Mouse (Mus musculus) limb, embryonic 11.5 days (tissue): ENCODE results near the gene Dapk3. TPM values are rescaled to one million over a fixed set of nuclear protein-coding genes. Genes with fewer than 3 reads are reported as not detected.

Experiments
- ATAC-seq: fragments of 200-750 bp; cut with Nextera tagmentation; 2 replicates; pipeline ENCODE4 v1.8.0; 2017; ENCODE audit warnings: low read depth; ENCODE audit not compliant: insufficient number of reproducible peaks, low FRiP score, low TSS enrichment
- DNase-seq: peaks from one replicate; pipeline ENCODE4 v3.0.0-alpha.2; 2015; ENCODE audit warnings: low spot score
- H3K27ac ChIP-seq: fragments of 300-500 bp; sonication (generic); replicated peaks from 2 replicates; pipeline ENCODE4 v1.5.1; 2014; ENCODE audit warnings: low read depth, mild to moderate bottlenecking, low read length
- H3K27me3 ChIP-seq: fragments of 300-500 bp; sonication (generic); 2 replicates; pipeline ENCODE4 v1.6.1; 2014; ENCODE audit warnings: mild to moderate bottlenecking, low read length, mixed read lengths; ENCODE audit not compliant: control insufficient read depth, insufficient read depth
- H3K36me3 ChIP-seq: fragments of 300-500 bp; sonication (generic); 2 replicates; pipeline ENCODE4 v1.6.1; 2014; ENCODE audit warnings: mild to moderate bottlenecking, low read length, moderate library complexity, mixed read lengths; ENCODE audit not compliant: control insufficient read depth, insufficient read depth
- H3K4me1 ChIP-seq: fragments of 300-500 bp; sonication (generic); 2 replicates; pipeline ENCODE4 v1.6.1; 2014; ENCODE audit warnings: low read length, mixed read lengths; ENCODE audit not compliant: control insufficient read depth, insufficient read depth
- H3K4me2 ChIP-seq: fragments of 300-500 bp; sonication (generic); 2 replicates; pipeline ENCODE4 v1.6.1; 2014; ENCODE audit warnings: low read depth, mild to moderate bottlenecking, moderate library complexity; ENCODE audit not compliant: severe bottlenecking
- H3K4me3 ChIP-seq: fragments of 300-500 bp; sonication (generic); 2 replicates; pipeline ENCODE4 v1.5.1; 2014; ENCODE audit warnings: low read depth, low read length
- H3K9ac ChIP-seq: fragments of 300-500 bp; sonication (generic); 2 replicates; pipeline ENCODE4 v1.6.1; 2014; ENCODE audit warnings: mild to moderate bottlenecking, low read length
- H3K9me3 ChIP-seq: fragments of 300-500 bp; sonication (generic); 2 replicates; pipeline ENCODE4 v1.6.1; 2016; ENCODE audit warnings: low read length; ENCODE audit not compliant: control insufficient read depth
- WGBS: fragments of 180-500 bp; shearing (Covaris S2); extraction: QIAGEN DNeasy Blood & Tissue Kit; methylation state at CpG from one replicate; pipeline ENCODE4 v1.1.7; 2014; 5-methylcytosine and 5-hydroxymethylcytosine counted together
- polyA plus RNA-seq: library from polyadenylated mRNA; unstranded; fragments of >200 nt; fragmentation: Nextera tagmentation; extraction: Ambion mirVana; gene quantifications from 2 replicates; pipeline ENCODE4 v1.2.1, GENCODE M21; 2014

The Dapk3 gene
- polyA plus RNA-seq, 1 experiment from 2014 or later, result 43.3 TPM

DNA sequence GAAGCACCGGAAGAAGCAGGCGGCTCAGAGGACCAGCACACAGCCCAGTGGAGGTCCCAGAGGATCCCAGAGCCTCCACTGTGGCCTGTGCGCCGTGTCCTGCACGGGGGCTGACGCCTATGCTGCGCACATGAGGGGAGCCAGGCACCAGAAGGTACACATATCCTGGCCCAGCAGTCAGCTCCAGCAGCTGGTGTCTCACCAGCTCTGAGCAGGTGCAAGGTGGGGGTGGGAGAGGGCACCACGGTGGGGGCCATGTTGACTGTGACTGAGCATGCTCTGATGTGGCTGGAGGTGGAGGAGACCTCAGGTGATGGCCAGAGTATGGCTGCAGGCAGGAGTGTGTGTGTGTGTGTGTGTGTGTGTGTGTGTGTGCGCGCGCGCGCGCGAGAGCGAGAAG, 59.2 kb downstream of the Dapk3 start:
- Histone ChIP-seq H3K9me3 (no peaks in the 10 kb centered on the region), H3K27ac (no peak overlapping the region), H3K4me2 (no peak overlapping the region), H3K36me3 (no peaks in the 10 kb centered on the region), H3K4me1 (no peaks in the 10 kb centered on the region; the same call in 1 of the 2 replicates), H3K9ac (no peak overlapping the region), H3K4me3 (no peak overlapping the region), H3K27me3 (peaks cover 26% of the 10 kb centered on the region)
- DNase-seq (no peak), ATAC-seq (no peak)
- WGBS, result 88% methylated on average over 16 of the region's 16 CpGs

Other genes with a start within 250 kb of the Dapk3 start
- gene Gng7, start 168.1 kb upstream of the Dapk3 start, polyA plus RNA-seq, result 4.6 and 4.8 TPM in 2 replicates
- gene Diras1, start 157.3 kb upstream of the Dapk3 start, polyA plus RNA-seq, result 0.07 and 0.16 TPM in 2 replicates
- gene Slc39a3, start 145.6 kb upstream of the Dapk3 start, polyA plus RNA-seq, result 7.8 and 7.9 TPM in 2 replicates
- 219 and 221 TPM in 2 replicates for gene Sgta, start 122.8 kb upstream of the Dapk3 start, polyA plus RNA-seq
- gene Thop1, start 113.0 kb upstream of the Dapk3 start, polyA plus RNA-seq, result 64.0 and 73.5 TPM in 2 replicates
- gene Creb3l3, start 84.1 kb upstream of the Dapk3 start, polyA plus RNA-seq, result 0.27 and 0.28 TPM in 2 replicates
- 230 and 239 TPM in 2 replicates for gene Map2k2, start 77.1 kb upstream of the Dapk3 start, polyA plus RNA-seq
- 6.7 and 8.4 TPM in 2 replicates for gene Zbtb7a, start 47.8 kb upstream of the Dapk3 start, polyA plus RNA-seq
- 53.3 and 56.9 TPM in 2 replicates for gene Pias4, start 15.1 kb upstream of the Dapk3 start, polyA plus RNA-seq
- gene Eef2, start 6.4 kb upstream of the Dapk3 start, polyA plus RNA-seq, result 428 TPM in 2 replicates
- not detected in 2 replicates for gene 4930442H23Rik, start 844 bp downstream of the Dapk3 start, polyA plus RNA-seq
- gene Nmrk2, start 19.0 kb downstream of the Dapk3 start, polyA plus RNA-seq, result 0.08 TPM in 1 of 2 replicates, not detected in the other
- 0.11 and 0.27 TPM in 2 replicates for gene Atcay, start 47.8 kb downstream of the Dapk3 start, polyA plus RNA-seq
- gene Zfr2, start 50.1 kb downstream of the Dapk3 start, polyA plus RNA-seq, result 3.4 and 4.2 TPM in 2 replicates
- 1.2 and 2.3 TPM in 2 replicates for gene Matk, start 69.9 kb downstream of the Dapk3 start, polyA plus RNA-seq
- gene Mrpl54, start 83.9 kb downstream of the Dapk3 start, polyA plus RNA-seq, result 198 and 217 TPM in 2 replicates
- 45.3 and 46.3 TPM in 2 replicates for gene Apba3, start 84.0 kb downstream of the Dapk3 start, polyA plus RNA-seq
- 2.0 TPM in 2 replicates for gene Tjp3, start 108.6 kb downstream of the Dapk3 start, polyA plus RNA-seq
- gene Pip5k1c, start 110.0 kb downstream of the Dapk3 start, polyA plus RNA-seq, result 49.0 and 60.6 TPM in 2 replicates
- gene Cactin, start 138.1 kb downstream of the Dapk3 start, polyA plus RNA-seq, result 35.9 and 40.0 TPM in 2 replicates
- gene Tbxa2r, start 145.7 kb downstream of the Dapk3 start, polyA plus RNA-seq, result 1.7 and 1.8 TPM in 2 replicates
- not detected in 2 replicates for gene Gipc3, start 160.3 kb downstream of the Dapk3 start, polyA plus RNA-seq
- 129 and 130 TPM in 2 replicates for gene Hmg20b, start 167.5 kb downstream of the Dapk3 start, polyA plus RNA-seq
- gene Mfsd12, start 174.5 kb downstream of the Dapk3 start, polyA plus RNA-seq, result 4.7 and 5.9 TPM in 2 replicates
- 0.21 and 0.45 TPM in 2 replicates for gene 4930404N11Rik, start 182.8 kb downstream of the Dapk3 start, polyA plus RNA-seq
- gene Fzr1, start 195.5 kb downstream of the Dapk3 start, polyA plus RNA-seq, result 107 and 119 TPM in 2 replicates
- gene Dohh, start 201.4 kb downstream of the Dapk3 start, polyA plus RNA-seq, result 53.7 and 55.7 TPM in 2 replicates
- 2.1 and 2.8 TPM in 2 replicates for gene Gm48551, start 201.5 kb downstream of the Dapk3 start, polyA plus RNA-seq
- 0.40 and 1.0 TPM in 2 replicates for gene Gm48552, start 206.0 kb downstream of the Dapk3 start, polyA plus RNA-seq
- 3.4 and 3.5 TPM in 2 replicates for gene Smim24, start 210.0 kb downstream of the Dapk3 start, polyA plus RNA-seq